Mouse (Mus musculus): ENCODE results near the gene B3galt4. TPM values are rescaled to one million over a fixed set of nuclear protein-coding genes. Genes with fewer than 3 reads are reported as not detected.
A peak's percentile ranks its signal among the peaks of the same experiment; 100 is the strongest.
"Not testable (repeated sequence)": the region's sequence is repeated elsewhere in the genome, so short reads cannot be mapped to it uniquely, and the experiment has no call there.

Gene B3galt4
- polyA plus RNA-seq, 1 experiment from 2014 or later: 7.2 TPM

DNA sequence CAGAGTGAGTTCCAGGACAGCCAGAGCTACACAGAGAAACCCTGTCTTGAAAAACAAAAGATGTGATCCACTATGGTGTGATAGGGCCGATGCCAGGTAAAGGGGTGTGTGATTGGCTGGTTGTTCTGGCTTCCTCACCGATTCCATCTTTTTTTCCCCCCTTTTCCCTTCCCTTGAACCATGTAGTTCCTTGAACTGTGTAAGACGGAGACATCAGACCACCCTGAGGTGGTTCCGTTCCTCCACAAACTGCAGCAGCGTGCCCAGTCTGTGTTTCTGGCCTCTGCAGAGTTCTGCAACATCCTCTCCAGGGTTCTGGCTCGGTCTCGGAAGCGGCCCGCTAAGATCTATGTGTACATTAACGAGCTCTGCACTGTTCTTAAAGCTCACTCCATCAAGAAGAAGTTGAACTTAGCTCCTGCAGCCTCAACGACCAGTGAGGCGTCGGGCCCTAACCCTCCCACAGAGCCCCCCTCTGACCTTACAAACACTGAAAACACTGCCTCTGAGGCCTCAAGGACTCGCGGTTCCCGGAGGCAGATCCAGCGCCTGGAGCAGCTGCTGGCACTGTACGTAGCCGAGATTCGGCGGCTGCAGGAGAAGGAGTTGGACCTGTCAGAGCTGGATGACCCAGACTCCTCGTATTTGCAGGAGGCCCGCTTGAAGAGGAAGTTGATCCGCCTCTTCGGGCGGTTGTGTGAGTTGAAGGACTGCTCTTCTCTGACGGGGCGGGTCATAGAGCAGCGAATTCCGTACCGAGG lies 40.1 kb downstream of the B3galt4 start:
- Histone ChIP-seq H3K4me2 (no peak overlapping the region), H3K9me3 (replicated peaks) (no peaks in the 10 kb centered on the region), H3K4me3 (no peak overlapping the region), H3K27ac (ENCODE audit: poor library complexity, severe bottlenecking) (no peak overlapping the region), H3K4me1 (replicated peaks) (peaks cover 24% of the 10 kb centered on the region), H3K9ac (no peak overlapping the region), H3K36me3 (peaks cover 45% of the 10 kb centered on the region), H3K27me3 (replicated peaks) (no peaks in the 10 kb centered on the region)
- WGBS: 90% methylated on average over 31 of the region's 31 CpGs
- ATAC-seq (ENCODE audit: insufficient number of reproducible peaks, low FRiP score): no peak

DNA sequence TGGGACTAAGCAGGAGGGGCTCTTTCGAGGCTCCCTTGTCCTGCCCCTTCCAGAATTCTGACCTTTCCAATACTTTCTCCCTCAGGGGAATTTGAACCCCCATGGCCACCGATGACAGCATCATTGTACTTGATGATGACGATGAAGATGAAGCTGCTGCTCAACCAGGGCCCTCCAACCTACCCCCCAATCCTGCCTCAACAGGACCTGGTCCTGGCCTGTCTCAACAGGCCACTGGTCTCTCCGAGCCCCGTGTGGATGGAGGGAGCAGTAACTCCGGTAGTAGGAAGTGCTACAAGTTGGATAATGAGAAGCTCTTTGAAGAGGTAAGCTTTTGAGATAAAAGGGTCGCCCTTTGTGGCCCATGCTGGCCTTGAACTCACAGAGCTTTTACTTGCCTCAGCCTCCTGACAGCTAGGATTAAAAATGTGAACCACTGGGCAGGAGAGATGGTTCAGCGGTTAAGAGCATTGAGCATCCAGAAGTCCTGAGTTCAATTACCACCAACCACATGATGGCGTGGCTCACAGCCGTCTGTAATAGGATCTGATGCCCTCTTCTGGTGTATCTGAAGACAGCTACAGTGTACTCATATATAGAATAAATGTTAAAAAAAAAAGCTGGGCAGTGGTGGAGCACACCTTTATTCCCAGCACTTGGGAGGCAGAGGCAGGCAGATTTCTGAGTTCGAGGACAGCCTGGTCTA lies 40.8 kb downstream of the B3galt4 start:
- H3K4me2 ChIP-seq: peak overlapping the region; percentile 100
- H3K4me1 ChIP-seq (replicated peaks): peaks cover 24% of the 10 kb centered on the region
- peak overlapping the region; percentile 92 for H3K27ac ChIP-seq (ENCODE audit: poor library complexity, severe bottlenecking)
- H3K27me3 ChIP-seq (replicated peaks): no peaks in the 10 kb centered on the region
- peaks cover 45% of the 10 kb centered on the region for H3K36me3 ChIP-seq
- peak overlapping the region; percentile 94 for H3K4me3 ChIP-seq
- ATAC-seq (ENCODE audit: insufficient number of reproducible peaks, low FRiP score): no peak
- no peaks in the 10 kb centered on the region for H3K9me3 ChIP-seq (replicated peaks)
- WGBS: 44% methylated on average over 11 of the region's 11 CpGs
- peak overlapping the region; percentile 94 for H3K9ac ChIP-seq

DNA sequence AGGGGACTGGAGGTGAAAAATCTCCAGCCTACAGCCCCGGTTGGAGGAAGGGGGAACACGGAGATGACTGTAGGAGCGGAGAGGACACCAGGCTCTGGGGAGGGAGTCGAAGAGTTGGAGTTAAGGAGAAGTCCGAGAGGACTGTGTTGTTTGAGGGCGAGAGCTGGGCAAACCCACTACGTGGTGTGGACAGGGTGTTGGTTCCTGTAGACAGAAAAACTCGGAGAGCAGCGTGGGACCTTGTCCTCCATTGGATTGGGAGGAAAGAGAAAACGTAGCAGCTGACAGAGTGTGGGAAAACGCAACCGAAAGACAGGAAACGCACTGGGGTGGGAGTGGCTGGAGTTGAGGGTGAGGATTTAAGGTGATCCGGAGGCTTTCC lies 41.4 kb downstream of the B3galt4 start:
- peak; percentile 5; the same call in 1 of the 2 replicates for ATAC-seq (ENCODE audit: insufficient number of reproducible peaks, low FRiP score)
- Histone ChIP-seq H3K4me3 (peak overlapping the region; percentile 94), H3K27me3 (replicated peaks) (no peaks in the 10 kb centered on the region), H3K36me3 (peaks cover 41% of the 10 kb centered on the region), H3K4me2 (peak overlapping the region; percentile 100), H3K9me3 (replicated peaks) (no peaks in the 10 kb centered on the region), H3K27ac (ENCODE audit: poor library complexity, severe bottlenecking) (peak overlapping the region; percentile 92), H3K4me1 (replicated peaks) (peaks cover 19% of the 10 kb centered on the region), H3K9ac (peak overlapping the region; percentile 94)
- 0% methylated on average over 14 of the region's 14 CpGs for WGBS

DNA sequence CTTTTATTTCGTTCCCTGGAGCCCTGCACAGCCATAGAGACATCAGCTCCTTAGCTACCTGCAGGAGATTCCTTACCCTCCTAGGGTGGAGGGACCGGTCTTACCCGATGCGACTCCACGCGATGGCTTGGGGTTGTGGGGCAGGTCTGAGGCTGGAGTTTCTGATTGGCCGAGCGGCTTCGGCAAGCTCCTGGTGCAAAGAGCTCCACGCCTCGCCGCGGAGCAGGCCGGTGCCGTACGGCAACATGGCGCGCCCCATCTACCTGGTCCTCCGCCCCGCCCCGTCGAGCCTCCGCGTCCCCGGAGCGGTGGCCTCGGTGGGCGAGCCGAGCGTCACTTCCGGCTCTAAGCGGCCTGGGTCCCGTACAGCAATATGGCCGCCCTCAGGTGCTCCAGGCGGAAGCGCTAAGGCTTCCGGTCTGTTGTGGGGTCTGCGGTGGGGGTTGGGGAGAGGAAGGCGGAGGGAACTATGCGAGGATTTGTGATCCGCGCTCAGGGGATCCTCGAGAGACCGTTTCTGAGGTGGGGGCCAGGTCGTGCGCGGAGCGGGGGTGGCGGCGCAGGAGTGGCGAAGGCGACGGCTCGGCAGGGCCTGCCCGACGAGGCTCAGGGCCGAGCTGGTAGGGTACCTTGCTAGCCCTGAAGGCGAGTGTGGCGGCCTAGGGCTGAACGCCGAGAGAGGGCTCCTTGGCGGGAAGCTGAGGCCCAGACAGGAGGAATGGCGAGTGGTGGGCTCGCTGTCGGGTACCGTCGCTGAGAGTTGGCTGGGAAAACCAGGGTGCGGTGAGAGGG lies 42.0 kb downstream of the B3galt4 start, which contains the start of gene Daxx:
Gene Daxx, plus strand, starts transcription at position 338 of the 792 bp plus-strand sequence.
- H3K4me3 ChIP-seq: peak within 1 kb of the TSS; percentile 94
- peaks cover 16% of the 10 kb centered on the region for H3K4me1 ChIP-seq (replicated peaks)
- WGBS: under 1% methylated on average over 68 of the region's 68 CpGs
- peak within 1 kb of the TSS; percentile 92 for H3K27ac ChIP-seq (ENCODE audit: poor library complexity, severe bottlenecking)
- H3K9ac ChIP-seq: peak within 1 kb of the TSS; percentile 94
- H3K36me3 ChIP-seq: peaks cover 35% of the 10 kb centered on the region
- no peaks in the 10 kb centered on the region for H3K9me3 ChIP-seq (replicated peaks)
- H3K27me3 ChIP-seq (replicated peaks): no peaks in the 10 kb centered on the region
- ATAC-seq (ENCODE audit: insufficient number of reproducible peaks, low FRiP score): peak; percentile 95
- H3K4me2 ChIP-seq: peak within 1 kb of the TSS; percentile 100

DNA sequence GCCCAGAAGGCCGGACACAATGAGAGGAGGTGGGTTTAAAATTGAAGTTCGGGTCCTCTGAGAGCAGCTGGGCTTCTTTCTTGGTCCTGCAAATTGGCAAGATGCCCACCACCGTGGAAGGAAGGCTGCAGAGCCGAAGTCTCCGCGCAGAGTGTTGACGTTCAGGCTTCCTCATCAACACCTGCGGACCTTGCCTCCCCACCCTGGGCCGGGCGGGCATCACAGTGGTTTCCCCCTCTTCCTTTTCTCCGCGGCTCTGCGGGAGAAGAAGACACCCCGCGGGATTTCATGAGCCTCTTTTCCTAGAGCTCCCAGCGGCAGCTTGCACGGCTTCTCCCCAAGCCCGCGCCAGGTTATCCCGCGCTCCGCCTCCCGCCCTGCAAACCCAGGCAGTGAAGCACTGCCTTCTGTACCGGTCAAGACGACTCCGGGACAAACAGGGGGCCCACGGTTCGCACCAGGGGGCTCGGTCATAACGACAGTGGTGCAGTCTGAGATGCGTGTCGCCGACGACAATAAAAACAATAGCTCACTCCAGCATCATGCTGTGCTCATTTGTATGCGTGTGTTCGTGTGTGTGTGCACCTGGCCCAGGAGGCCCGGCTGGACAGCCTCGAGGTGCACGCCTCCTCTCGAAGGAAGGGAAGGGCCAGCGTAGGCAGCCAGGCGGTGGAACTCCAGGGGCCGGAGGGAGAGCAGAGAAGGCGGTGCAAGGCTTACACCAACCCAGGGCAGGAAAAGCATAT lies 42.8 kb downstream of the B3galt4 start:
- H3K9ac ChIP-seq: peak overlapping the region; percentile 77
- peaks cover 16% of the 10 kb centered on the region for H3K4me1 ChIP-seq (replicated peaks)
- peak overlapping the region; percentile 94 for H3K4me3 ChIP-seq
- H3K27me3 ChIP-seq (replicated peaks): no peaks in the 10 kb centered on the region
- no peaks in the 10 kb centered on the region for H3K9me3 ChIP-seq (replicated peaks)
- peak; percentile 48 for ATAC-seq (ENCODE audit: insufficient number of reproducible peaks, low FRiP score)
- peaks cover 28% of the 10 kb centered on the region for H3K36me3 ChIP-seq
- under 1% methylated on average over 44 of the region's 44 CpGs for WGBS
- peak overlapping the region; percentile 100 for H3K4me2 ChIP-seq
- H3K27ac ChIP-seq (ENCODE audit: poor library complexity, severe bottlenecking): peak overlapping the region; percentile 92

DNA sequence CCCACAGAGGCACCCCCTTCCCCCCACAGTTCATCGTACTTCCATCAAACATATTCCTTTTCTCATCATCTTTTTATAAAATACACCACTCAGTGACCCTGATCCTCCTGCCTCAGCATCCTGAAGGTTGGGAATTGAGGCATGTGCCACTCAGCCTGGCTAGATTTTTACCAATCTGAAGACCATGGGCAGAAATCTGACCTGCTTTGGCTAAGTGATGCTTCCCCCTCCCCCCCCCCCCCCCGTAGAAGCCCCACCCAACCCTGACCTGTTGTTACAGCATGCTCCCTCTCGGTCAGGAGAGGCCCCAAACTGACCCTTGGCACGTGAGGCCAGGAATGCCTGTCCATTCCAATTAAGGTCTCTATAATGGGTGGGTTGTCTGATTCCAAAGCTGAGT lies 46.5 kb downstream of the B3galt4 start, which contains the start of gene Platr17:
Gene Platr17, plus strand, starts transcription at position 301 of the 400 bp plus-strand sequence.
- H3K4me1 ChIP-seq (replicated peaks): peaks cover 16% of the 10 kb centered on the region; the same call in 1 of the 2 replicates
- ATAC-seq (ENCODE audit: insufficient number of reproducible peaks, low FRiP score); H3K27me3 ChIP-seq (replicated peaks); H3K4me3 ChIP-seq; H3K9me3 ChIP-seq (replicated peaks); H3K4me2 ChIP-seq; H3K9ac ChIP-seq; H3K27ac ChIP-seq (ENCODE audit: poor library complexity, severe bottlenecking); H3K36me3 ChIP-seq: not testable (repeated sequence)
- WGBS: 34% methylated on average over 4 of the region's 4 CpGs

DNA sequence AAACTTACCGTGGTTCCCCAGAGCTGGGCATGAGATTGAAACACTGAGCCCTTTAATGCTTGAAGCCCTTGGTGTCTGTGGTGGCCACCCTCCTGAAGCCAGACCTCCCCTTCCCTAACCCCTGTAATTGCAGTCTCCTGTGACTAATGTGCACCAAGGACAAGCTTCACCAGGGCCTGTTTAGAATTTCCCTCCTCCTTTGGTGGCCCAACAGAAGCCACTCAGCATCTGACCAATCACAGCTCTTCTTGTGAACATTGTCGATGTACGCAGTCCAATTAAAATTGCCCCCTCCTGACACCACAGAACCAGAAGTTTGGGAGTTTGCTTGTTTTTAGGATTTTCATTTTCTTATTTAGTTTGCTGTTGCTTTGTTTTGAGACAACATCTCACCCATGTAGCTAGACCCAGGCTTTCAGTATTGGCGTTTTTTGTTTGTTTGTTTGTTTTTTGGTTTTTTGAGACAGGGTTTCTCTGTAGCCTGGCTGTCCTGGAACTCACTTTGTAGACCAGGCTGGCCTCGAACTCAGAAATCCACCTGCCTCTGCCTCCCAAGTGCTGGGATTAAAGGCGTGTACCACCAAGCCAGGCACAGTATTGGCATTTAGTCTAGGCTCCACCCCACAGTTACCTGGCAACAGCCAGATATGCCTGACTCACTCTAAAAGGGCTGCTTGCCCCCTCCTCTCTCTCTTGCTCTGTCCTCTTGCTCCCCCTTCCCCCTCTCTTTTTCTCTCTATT lies 47.2 kb downstream of the B3galt4 start:
- not testable (repeated sequence) for H3K4me2 ChIP-seq; H3K27me3 ChIP-seq (replicated peaks); H3K9ac ChIP-seq; H3K4me3 ChIP-seq; H3K9me3 ChIP-seq (replicated peaks); H3K36me3 ChIP-seq; ATAC-seq (ENCODE audit: insufficient number of reproducible peaks, low FRiP score); H3K27ac ChIP-seq (ENCODE audit: poor library complexity, severe bottlenecking)
- H3K4me1 ChIP-seq (replicated peaks): peaks cover 16% of the 10 kb centered on the region; the same call in 1 of the 2 replicates
- WGBS: 70% methylated on average over 6 of the region's 6 CpGs

DNA sequence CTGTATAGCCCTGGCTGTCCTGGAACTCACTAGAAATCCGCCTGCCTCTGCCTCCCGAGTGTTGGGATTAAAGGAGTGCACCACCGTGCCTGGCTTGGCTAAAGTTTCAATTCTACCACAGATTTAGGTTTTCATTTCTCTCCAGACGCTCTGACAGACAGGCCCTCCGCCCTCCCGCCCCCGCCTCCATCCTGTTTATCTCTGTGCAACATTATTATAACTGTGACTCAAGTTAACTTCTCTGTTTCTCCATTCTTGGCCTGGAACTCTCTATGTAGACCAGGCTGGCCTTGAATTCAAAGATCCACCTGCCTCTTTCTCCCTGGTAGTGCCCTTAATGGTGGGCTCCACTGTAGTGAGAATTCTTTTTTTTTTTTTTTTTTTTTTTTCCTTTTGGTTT lies 48.8 kb downstream of the B3galt4 start:
- no peak overlapping the region for H3K4me3 ChIP-seq
- ATAC-seq (ENCODE audit: insufficient number of reproducible peaks, low FRiP score): no peak
- H3K9me3 ChIP-seq (replicated peaks): no peaks in the 10 kb centered on the region
- no peak overlapping the region for H3K27ac ChIP-seq (ENCODE audit: poor library complexity, severe bottlenecking)
- H3K36me3 ChIP-seq: no peaks in the 10 kb centered on the region
- no peak overlapping the region for H3K9ac ChIP-seq
- no peaks in the 10 kb centered on the region for H3K27me3 ChIP-seq (replicated peaks)
- peaks cover 7% of the 10 kb centered on the region; the same call in 1 of the 2 replicates for H3K4me1 ChIP-seq (replicated peaks)
- 81% methylated on average over 7 of the region's 7 CpGs for WGBS
- no peak overlapping the region for H3K4me2 ChIP-seq

DNA sequence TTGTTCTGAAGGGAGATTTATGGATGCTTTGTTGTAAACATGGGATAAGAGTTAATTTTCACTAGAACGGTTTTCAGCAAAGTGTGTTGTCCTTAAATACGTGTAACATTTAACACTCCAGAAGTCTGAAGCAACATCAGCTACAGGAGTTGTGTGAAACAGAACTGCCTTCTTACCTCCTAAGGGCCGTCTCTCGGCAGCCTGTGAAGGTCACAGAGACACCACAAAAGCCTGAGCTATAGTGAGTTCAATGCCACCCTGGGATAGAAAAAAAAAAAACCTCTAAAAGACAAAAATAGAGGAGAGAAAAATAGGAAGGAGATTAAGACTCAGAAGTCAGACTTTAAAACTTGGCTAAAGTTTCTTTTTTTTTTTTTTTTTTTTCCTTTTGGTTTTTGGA lies 49.2 kb downstream of the B3galt4 start:
- Histone ChIP-seq H3K9me3 (replicated peaks) (no peaks in the 10 kb centered on the region), H3K4me1 (replicated peaks) (peaks cover 7% of the 10 kb centered on the region; the same call in 1 of the 2 replicates), H3K27me3 (replicated peaks) (no peaks in the 10 kb centered on the region), H3K36me3 (no peaks in the 10 kb centered on the region), H3K4me2 (no peak overlapping the region), H3K4me3 (no peak overlapping the region), H3K27ac (ENCODE audit: poor library complexity, severe bottlenecking) (0 out of 2 replicates have a peak overlapping the region, but pooled peaks have one; percentile 66), H3K9ac (no peak overlapping the region)
- WGBS: 56% methylated on average over 4 of the region's 4 CpGs
- no peak for ATAC-seq (ENCODE audit: insufficient number of reproducible peaks, low FRiP score)

DNA sequence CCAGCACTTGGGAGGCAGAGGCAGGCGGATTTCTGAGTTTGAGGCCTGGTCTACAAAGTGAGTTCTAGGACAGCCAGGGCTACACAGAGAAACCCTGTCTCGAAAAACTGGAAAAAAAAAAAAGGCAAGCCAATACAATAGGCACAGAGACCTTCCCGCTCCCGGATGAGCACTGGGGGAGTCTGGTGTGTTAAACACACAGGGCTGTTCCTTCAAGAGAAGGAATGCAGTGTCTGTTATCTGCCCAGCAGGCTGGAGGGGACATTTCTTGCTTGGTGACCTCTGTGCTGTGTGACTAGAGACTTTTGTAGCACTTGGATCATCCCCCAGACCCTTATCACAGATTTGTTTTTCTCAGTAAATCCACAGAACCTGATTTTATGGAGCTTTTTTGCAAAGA lies 49.6 kb downstream of the B3galt4 start:
- WGBS: 55% methylated on average over 4 of the region's 4 CpGs
- Histone ChIP-seq H3K9ac (no peak overlapping the region), H3K4me1 (replicated peaks) (peaks cover 7% of the 10 kb centered on the region; the same call in 1 of the 2 replicates), H3K9me3 (replicated peaks) (no peaks in the 10 kb centered on the region), H3K4me3 (no peak overlapping the region), H3K27me3 (replicated peaks) (no peaks in the 10 kb centered on the region), H3K36me3 (no peaks in the 10 kb centered on the region), H3K4me2 (no peak overlapping the region), H3K27ac (ENCODE audit: poor library complexity, severe bottlenecking) (no peak overlapping the region)
- 0 out of 2 replicates have a peak, but pooled peaks have one; percentile 38 for ATAC-seq (ENCODE audit: insufficient number of reproducible peaks, low FRiP score)
